Mouse (Mus musculus) layer of hippocampus, postnatal 25 days (tissue): ENCODE measurements at regions not wholly inside any gene's neighbourhood (a gene's known extent, or its start where the extent isn't known, plus 50 kb on each side); places are given as distances from the start of the nearest gene placed in this dataset.
"Not testable (repeated sequence)": the region's sequence is repeated elsewhere in the genome, so short reads cannot be mapped to it uniquely, and the experiment has no call there.

ENCODE experiments used
- DNase-seq, 2 experiments: peaks; one replicate each; pipeline ENCODE4 v3.0.0; 2022; ENCODE audit warnings: mixed read lengths in 2 of 2, low spot score in 1 of 2; ENCODE audit errors: extremely low spot score in 1 of 2

DNA sequence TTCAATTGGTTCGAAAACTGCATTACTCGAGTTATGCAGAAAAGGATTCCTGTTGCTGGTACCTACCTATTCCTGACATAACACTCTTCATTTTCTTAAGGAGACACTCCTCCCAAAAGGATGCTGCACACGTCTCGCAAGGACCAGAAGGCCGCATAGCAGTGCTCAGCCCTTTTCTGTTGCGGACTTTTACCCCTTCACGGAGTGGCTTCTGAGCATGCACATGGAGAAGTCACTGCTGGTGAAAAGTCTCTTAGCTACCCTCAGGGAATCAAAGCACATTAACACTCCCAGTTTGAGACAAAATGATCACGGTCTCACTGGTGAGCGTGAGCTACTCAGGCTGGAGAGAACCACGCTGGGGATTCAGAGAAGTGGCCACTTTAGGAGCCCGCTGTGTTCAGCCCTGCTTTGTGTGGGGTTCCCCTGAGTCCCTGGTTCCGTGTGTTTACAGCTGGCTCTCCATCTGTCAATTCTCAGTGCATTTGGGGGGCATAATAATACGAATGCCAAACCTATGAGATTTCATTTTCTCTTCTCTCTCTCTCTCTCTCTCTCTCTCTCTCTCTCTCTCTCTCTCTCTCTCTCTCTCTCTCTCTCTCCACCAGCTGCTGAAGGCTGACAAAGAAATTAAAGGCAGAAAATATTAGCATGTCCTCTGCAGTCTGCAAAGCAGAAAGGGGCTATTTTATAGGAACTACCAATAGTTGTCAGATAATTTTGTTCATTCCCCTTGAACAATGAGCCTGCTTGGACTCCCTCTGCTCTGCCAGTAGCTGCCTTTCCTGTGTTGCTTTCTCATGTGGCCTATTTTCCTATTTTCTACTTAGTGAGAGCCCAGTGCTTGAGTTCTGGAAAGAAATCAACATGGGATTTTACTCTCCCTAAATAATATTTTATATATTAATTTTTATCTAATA is 160.7 kb downstream of the Basp1 start:
- DNase-seq = no peak

DNA sequence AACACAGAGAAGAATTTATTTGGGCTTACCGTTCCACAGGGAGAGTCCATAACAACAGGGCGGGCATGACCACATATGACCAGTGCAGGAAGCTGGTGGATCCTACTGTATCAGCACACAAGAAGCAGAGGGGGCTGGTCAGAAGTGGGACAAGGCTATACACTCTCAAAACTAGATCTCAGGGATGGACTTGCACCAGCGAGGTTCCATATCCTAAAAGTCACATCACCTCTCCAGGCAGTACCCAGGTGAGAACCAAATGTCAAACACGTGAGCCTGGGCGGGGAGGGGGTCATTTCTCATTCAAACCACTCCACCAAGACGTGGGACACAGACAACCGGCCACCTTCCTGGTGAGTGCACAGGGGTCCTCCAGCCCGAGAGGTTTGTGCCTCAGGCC is 167.9 kb downstream of the Basp1 start:
- DNase-seq = no peak

DNA sequence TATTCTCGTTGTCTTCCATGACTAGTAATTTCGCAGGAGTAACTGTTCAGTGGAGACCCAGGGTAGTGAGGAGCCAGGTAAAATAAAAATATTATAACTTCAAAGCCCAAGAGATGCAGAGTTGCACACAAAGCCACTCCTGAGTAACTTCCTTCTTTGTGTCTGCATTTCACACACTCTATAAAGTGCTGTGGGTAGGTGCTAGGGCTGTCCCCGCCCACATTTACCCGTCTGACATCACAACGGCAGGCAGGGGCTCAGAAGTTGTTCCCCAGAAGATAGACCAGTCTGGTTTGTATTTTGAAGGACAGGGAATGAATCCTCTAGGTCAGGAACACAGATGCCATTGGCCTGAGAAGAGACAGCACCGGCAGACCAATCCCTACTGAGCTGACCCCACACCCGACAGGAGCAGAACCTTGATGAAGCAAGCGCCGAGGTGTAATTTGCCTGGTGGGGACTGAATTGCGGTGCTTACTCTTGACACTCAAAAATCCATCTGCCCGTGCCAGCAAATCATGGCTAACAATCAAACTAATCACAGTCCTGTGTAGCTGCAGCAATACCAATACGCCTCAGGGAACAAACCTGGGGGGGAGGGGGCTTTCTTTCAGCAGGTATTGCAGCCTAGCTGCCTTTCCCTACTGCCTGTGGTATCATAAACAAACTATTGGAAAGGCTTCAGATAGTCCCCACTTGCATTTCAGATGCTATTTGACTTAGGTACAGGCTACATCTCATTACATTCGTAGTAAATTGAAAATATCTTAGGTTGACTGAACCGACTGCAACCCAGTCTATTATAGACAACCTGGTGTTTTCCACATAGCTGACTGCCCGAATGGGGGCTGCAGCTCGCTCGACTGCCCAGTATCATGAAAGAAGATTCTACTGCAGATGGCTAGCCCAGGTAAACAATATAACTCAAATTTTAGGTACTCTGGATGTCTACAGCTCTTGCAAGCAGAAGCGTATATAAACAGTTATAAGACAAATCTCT is 175.6 kb downstream of the Basp1 start:
- DNase-seq = no peak

DNA sequence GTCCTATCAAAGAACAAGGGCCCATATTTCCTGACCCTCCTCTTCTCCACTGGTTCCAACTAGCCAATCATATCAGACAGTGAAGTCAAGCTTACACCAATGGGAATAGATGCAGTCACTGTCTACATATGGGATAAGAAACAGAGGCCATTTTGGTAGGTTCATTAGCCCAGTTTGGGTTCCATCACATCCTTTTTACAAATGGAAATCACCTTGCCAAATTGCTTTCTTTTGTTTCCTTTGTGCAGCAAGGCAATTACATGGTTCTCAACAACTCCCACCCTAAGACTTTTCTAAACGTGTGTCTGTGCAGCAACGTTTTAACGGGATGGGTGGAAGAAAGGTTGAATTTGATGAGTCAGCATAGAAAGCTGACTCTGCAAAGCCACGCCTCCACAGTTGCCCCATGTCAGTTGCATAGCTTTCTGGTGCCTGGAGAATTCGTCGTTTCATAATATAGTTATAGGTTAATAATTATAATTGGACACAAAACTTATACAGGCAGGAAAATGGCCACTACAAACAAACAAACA is 177.3 kb downstream of the Basp1 start:
- DNase-seq = no peak

DNA sequence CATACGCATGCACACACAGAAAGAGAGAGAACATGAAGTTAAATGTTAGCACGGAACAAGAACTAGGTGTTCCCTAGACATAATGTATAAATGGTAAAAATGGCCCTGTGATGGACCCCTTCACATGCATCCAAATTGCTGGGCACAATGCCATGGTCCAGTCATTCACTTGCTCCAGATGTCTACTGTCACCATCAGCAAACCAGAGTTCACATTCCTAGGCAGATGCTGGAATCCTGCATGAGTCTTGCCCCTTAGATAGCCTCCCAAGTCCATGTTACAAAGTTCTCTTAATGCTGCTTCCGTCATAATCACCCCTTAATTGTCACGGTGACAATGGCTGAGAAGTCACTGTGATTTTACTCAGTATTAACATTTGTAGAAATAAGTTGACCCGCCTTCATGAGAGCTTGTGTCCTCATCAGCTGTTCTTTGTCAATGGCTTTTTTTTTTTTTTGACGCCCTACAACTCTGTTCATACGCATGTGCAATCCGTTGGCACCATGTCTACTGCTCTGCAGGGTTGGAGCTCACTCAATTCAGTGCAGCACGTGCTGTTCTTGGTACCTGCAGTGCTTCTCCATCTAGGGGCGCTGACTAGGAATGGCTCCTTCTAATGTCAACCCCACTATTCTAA is 179.4 kb downstream of the Basp1 start:
- DNase-seq = no peak

DNA sequence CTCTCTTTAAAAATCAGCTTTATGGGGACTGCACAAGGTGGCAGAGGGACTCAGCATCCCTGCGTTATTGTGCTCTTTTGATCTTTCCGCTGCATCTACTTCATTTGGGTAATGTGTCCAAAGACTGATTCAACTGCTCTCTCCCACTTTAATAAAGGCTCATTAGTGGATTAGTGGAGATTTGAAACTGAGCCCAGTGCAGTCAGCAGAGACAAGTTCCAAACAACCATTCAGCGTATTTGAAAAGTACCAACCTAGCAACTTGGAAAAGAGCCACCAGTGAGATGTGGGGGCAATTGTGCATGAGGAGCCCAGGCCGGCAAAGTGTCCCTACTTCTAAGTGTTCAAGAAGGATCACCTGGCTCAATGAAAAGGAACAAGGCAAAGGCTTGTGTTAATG is 183.4 kb downstream of the Basp1 start:
- no peak for DNase-seq

DNA sequence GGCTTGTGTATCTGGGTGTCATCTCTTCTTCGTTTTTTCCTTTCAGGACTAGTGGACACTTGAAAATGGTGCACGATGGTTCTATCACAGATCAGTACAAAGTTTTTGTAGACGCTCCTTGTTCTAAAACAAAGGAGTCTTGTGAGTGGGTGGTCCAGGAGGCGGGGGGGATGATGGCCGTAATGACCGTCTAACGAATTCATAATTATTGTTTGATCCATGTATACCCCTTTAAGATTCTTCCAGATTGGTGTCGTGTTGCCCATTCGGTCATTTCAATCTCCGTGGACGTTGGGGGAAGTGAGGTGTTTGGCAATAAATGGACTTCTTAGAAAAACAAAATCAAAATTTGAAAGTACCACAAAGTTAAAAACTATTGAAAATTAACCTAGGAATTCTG is 183.8 kb downstream of the Basp1 start:
- no peak for DNase-seq

DNA sequence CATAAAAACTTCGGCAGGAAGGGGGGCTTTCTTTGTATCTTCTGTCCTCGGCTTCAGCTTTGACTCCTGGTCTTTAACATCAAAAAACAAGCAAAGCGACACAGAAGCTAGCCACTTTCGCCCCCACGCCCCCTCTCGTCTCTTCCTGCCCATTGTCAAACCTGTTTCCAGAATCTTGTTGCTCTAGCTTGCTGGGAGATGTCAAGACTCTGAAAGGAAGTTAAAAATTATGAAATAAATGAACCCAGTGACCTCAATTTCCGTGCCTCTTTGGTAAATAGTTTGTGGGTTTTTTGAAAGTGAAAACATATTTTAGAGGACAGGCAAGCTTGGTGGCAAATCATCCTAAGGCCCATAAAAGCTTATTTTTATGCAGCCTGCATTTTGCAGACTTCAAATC is 186.1 kb downstream of the Basp1 start:
- no peak for DNase-seq

DNA sequence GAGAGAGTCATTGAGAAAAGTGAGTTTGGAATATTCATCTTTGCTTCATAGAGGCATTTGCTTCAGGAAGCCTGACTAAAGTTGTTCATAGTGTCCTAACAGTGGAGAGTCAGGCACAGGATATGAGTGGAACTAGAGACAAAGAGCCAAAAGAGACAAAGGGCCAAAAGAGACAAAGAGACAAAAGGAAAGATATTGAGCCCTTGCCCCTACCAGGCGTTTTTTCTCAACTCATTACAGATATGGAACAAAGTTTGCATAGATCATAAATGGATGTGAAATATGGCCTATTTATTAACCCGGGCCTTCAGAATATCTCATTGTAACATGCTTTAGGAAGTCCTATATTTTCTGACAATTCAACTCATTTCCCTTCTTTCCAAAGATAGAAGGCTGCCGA is 187.6 kb downstream of the Basp1 start:
- DNase-seq = no peak

DNA sequence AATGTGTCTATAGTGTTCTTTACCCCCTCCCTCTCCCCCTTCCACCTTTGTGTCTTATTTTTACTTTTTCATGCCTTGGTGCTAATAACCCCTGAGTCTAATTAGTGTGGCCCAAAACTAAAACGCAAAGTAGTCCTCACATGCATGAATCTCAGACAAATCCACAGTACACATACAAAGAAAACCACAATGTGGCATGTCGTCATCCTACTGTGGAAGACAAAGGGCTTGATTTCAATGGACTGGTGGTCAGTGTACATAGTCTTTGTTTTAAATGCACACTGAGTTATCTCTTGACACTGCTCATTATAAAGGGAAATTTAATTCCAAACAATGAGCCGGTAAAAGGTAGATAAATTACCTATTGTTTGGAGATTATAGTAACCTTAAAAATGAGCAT is 188.1 kb downstream of the Basp1 start:
- DNase-seq = no peak

DNA sequence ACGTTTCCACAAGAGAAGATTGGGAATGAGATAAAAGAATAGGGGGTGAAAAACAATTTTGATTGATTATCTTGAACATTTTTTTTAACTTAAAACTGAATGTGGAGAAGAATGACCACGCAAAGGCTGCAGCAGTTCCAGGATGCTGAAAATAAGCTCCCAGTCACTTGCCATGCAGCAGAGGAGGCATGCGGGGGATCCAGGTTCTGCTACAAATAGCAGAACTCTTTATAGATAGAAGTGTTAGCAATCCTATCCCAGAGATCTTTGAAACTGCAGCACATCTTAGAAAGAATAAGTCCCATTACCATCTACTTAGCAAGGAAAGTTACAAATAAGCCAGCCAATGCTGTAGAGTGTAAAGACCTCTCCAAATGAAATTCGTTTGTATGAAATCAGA is 191.8 kb downstream of the Basp1 start:
- no peak for DNase-seq

DNA sequence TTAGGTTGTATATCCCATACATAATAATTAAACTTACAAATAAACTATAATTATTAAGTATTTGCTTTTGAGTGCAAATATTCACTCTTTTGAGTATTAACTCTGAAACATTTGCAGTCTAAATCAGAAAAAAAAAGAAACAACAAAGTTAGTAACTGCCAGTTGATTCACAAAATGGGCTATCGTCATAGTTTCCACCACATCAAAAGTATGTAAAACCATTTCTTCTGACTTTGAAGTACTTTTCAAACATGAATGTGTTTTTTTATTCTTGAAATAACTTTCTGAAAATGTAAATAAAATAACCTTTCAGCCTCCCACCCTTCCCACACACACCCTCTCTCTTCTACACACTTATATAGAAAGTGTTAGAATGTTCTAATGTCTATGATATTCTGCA is 197.2 kb downstream of the Basp1 start:
- no peak for DNase-seq

DNA sequence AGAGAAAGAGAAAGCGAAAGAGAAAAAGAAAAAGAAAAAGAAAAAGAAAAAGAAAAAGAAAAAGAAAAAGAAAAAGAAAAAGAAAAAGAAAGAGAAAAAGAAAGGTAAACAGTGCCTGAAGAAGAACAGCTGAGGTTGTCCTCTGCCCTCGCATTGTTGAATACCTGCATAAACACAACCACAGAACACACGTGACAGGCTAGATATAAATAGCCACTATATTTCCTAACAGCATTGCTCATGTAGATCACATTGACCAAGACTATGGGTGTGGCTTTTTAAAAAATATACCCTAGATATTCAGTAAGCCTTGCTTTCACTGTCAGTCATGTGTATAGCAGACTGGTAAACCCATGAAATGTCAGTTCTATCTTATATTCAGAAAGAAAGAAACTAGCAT is 211.5 kb downstream of the Basp1 start:
- no peak for DNase-seq

DNA sequence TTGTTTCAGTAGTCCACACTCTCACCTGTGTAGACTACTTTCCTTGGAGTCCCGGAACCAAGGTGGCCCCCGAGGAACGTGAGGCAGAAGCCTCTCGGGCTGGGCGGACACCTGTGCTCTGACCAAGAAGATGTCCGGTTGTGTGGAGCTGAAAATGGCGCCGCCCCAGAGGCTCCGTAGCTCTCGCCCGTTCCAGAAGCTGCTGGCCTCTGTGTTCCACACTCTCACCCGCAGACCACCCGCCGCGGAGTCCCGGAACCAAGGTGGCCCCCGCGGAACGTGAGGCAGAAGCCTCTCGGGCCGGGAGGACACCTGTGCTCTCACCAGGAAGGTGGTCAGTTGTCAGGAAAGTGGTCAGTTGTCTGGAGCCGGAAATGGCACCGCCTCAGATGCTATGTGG is 213.3 kb downstream of the Basp1 start:
- DNase-seq = not testable (repeated sequence)

DNA sequence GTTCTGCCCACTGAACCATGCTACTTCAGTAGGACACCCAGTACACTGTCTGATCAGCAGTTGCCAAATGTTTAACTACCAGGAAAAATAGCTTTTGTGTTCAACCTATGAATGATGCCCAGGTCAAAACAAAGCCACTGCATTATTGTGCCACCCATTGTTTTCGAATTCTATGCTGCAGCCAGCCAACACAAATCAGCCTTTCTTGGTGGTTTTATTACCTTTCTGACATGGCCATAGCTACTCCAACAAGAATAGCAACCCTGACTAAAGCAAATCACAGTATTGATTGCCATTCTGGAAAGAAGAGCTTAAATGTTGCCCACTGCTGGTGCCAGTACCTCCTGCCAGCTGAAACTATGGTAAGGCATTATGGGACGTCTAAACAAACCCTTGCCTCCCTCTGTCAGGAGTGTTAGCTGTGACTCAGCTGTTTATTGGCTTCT is 225.7 kb downstream of the Basp1 start:
- DNase-seq = no peak

DNA sequence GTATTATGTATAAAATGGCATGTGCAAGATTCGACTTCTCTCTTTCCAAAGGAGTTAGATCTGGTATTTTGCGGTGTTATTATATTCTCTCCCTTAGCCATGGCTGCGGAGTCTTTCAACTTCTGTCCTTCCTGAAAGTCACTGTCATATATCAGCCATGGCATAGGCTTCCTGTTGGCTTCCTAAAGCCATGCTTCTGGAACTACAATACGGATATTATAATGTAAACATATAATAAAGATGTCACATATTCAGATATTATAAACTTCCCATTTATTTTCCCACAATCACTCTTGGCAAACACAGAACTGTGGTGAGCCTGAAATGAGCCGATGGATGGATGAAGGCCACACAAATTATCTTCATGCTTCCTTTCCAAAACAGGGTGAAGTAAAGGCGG is 240.8 kb downstream of the Basp1 start:
- DNase-seq = no peak

DNA sequence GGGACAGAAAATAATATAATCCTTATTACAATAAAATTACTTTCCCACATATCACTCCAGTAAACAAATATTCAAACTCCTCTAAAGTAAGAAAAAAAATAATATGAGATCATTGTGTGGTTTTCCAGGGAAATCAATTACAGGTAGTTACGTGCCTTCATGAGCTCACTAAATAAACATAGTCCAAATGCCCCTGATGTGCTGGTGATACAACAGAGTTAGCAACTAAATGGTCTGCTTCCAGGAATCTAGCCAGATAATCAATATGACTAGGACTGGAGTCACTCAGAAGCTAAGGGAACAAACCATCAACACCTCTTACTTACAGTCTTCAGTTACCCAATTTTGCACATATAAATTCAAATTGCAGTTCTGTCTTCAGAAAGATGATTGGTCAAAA is 267.2 kb downstream of the Basp1 start:
- DNase-seq = no peak

DNA sequence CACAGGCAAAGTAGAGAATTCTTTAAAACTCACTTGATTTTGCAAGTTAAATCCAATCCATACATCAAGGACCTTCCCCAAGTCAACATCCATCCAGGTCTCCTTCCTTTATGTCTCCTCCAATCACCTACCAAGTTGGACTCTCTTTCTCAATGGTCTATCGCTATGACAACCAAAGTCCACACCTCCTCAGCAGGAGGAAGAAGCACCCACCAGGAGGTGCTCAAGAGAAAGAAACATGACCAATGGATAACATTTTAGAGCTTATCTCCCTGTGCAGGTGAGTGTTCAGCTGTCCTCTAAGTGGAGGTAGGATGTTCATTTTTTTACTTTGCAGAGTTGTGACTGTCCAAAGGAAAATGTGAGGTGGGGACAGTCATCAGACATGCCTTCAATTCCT is 269.3 kb downstream of the Basp1 start:
- DNase-seq = no peak

DNA sequence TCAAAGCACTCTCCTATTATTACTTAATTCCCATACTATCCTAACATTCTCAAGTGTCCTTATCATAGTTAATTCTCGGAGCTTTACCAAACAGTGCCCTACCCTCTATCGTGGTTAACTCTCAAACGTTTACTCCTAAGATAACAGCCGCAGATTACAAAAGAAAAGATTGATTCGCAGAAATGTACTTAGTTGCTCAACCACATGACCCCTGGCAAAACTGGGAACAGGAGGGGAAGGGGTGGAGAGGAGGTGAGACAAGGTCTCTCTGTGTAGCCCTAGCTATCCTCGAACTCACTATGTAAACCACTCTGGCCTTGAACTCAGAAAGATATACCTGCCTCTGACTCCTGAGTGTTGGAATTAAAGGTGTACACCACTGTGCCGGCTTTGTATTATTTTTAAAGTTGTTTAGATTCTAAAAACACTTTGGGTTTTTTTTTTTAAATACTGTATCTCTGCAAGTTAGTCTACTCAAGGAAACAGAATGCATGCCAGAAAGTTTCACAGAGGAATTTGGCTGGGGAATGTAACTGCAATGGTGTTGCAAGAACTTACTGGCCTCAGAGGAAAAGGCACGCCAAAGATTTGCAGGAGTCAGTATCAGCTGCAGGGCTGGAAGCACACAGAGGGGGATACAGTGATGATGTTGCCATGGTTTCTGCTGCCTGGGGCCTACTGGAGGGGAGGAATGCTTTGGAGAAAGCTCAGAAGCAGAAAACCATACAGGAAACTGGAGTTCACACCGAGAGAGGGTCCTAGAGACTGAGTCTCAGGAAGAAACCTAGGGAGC is 273.0 kb downstream of the Basp1 start:
- no peak for DNase-seq

DNA sequence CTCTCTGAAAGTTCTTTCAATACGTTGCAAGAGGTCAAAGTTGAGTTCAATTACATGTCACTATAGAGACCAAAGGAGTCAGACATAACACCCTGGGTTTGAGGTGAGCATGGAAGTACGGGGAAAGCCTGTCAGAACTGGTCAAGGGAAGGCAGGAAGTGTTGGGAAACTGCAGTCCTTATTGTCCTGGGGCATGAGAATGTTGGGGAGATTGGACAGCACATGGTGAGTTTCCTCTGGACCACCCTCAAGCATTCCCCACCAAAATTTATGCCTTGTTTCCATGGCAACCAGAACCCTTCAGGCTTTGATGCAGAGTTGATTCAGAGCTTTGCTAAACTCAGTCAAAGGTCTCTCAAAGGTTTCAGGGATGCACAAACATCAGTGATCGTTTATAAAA is 276.5 kb downstream of the Basp1 start:
- no peak for DNase-seq
